Mouse (Mus musculus) bone marrow macrophage, adult 2 months (primary cell): ENCODE measurements around the gene Ube2z.

ENCODE experiments used
- CTCF ChIP-seq: IDR thresholded peaks from 2 replicates; pipeline ENCODE4 v1.5.1; 2012; ENCODE audit warnings: low read depth, mild to moderate bottlenecking, low read length, moderate library complexity
- POLR2A ChIP-seq: IDR thresholded peaks from 2 replicates; pipeline ENCODE4 v1.6.1; 2012; ENCODE audit warnings: mild to moderate bottlenecking, low read depth, low read length, borderline replicate concordance

DNA sequence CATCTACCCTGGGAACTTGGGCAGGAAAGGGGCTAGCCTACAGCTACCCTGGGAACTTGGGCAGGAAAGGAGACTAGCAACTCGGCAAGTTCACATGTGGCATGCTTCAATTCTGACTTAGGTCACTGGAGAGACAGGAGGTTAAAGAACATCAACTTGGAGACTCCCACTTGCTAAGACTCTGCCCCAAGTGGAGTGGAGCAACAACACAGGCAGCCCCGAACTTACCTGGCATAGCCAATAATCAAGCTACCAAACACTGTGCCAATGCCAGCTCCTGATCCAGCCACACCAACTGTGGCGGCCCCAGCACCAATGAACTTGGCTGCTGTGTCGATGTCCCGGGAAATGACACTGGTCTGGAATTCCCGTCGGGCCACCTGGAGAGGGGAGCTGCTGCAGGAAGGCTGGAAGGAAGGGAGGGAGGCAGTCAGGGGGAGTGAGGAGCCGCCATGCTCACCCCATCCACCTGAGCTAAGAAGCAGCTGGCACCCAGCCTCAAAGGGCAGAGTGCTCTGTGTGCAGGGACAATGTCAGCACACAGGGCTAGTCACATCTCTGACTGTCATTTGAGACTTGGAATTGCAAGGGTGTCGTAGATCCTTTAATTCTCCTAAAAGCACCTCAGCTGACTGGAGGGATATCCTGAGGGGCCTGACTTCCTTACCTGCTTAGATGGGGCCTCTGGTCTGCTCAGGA is 8.3 kb upstream of the Ube2z start:
- TF ChIP-seq CTCF (no peak), POLR2A (no peak)
